Mouse (Mus musculus) heart, embryonic 11.5 days (tissue): ENCODE results near the gene Epc2. TPM values are rescaled to one million over a fixed set of nuclear protein-coding genes. Genes with fewer than 3 reads are reported as not detected.

Experiments used
- ATAC-seq: fragments of 200-750 bp; cut with Nextera tagmentation; replicated peaks from 2 replicates; pipeline ENCODE4 v1.8.0; 2017; ENCODE audit warnings: moderate library complexity; ENCODE audit not compliant: insufficient number of reproducible peaks, low FRiP score, low TSS enrichment
- H3K27ac ChIP-seq: fragments of 300-500 bp; sonication (generic); 2 replicates; pipeline ENCODE4 v1.5.1; 2014; ENCODE audit warnings: mild to moderate bottlenecking, low read depth, low read length
- H3K27me3 ChIP-seq: fragments of 300-500 bp; sonication (generic); 2 replicates; pipeline ENCODE4 v1.6.1; 2014; ENCODE audit warnings: mild to moderate bottlenecking, low read length, mixed read lengths; ENCODE audit not compliant: control insufficient read depth, insufficient read depth
- H3K36me3 ChIP-seq: fragments of 300-500 bp; sonication (generic); 2 replicates; pipeline ENCODE4 v1.6.1; 2014; ENCODE audit warnings: mild to moderate bottlenecking, low read length, moderate library complexity, mixed read lengths; ENCODE audit not compliant: control insufficient read depth, insufficient read depth
- H3K4me1 ChIP-seq: fragments of 300-500 bp; sonication (generic); 2 replicates; pipeline ENCODE4 v1.6.1; 2014; ENCODE audit warnings: low read length; ENCODE audit not compliant: control insufficient read depth, insufficient read depth
- H3K4me2 ChIP-seq: fragments of 300-500 bp; sonication (generic); 2 replicates; pipeline ENCODE4 v1.6.1; 2014; ENCODE audit warnings: mild to moderate bottlenecking, moderate library complexity
- H3K4me3 ChIP-seq: fragments of 300-500 bp; sonication (generic); 2 replicates; pipeline ENCODE4 v1.5.1; 2014; ENCODE audit warnings: low read depth, low read length
- H3K9ac ChIP-seq: fragments of 300-500 bp; sonication (generic); 2 replicates; pipeline ENCODE4 v1.6.1; 2014; ENCODE audit warnings: mild to moderate bottlenecking, low read depth, low read length, moderate library complexity
- H3K9me3 ChIP-seq: fragments of 300-500 bp; sonication (generic); replicated peaks from 2 replicates; pipeline ENCODE4 v1.6.1; 2016; ENCODE audit warnings: low read length; ENCODE audit not compliant: control insufficient read depth
- WGBS: fragments of 180-500 bp; shearing (Covaris S2); extraction: QIAGEN DNeasy Blood & Tissue Kit; methylation state at CpG from one replicate; pipeline ENCODE4 v1.1.7; 2014; ENCODE audit not compliant: insufficient replicate concordance; 5-methylcytosine and 5-hydroxymethylcytosine counted together
- polyA plus RNA-seq: library from polyadenylated mRNA; unstranded; fragments of >200 nt; fragmentation: Nextera tagmentation; extraction: Ambion mirVana; gene quantifications from 2 replicates; pipeline ENCODE4 v1.2.1, GENCODE M21; 2014

The Epc2 gene
- polyA plus RNA-seq, 1 experiment from 2014 or later: 8.2 TPM

DNA sequence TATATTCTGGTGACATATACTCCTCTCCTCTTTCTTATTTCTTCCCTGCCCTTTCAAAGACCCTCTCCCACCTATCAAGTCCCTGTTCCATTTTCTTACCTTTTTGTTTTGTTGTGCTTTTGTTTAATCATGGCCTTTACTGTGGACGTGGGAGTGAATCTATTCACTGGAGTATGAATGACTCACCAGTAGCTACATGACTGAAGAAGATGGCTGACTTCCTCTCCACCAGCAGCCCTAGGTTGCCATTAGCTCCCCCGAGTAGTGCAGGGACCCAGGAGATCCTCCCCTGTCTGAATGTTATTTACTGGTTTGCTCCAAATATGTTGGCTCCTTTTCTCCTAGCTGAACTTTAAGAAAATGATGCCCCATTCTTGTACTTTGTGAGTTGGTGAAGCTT, 86.8 kb downstream of the Epc2 start:
- H3K9me3 ChIP-seq: no peaks in the 10 kb centered on the region
- H3K4me2 ChIP-seq: no peak overlapping the region
- H3K27ac ChIP-seq: no peak overlapping the region
- WGBS: 81% methylated on average over 2 of the region's 2 CpGs
- ATAC-seq: no peak
- H3K36me3 ChIP-seq: no peaks in the 10 kb centered on the region; the same call in 1 of the 2 replicates
- H3K4me3 ChIP-seq: no peak overlapping the region
- no peaks in the 10 kb centered on the region for H3K27me3 ChIP-seq
- no peak overlapping the region for H3K9ac ChIP-seq
- H3K4me1 ChIP-seq: no peaks in the 10 kb centered on the region

DNA sequence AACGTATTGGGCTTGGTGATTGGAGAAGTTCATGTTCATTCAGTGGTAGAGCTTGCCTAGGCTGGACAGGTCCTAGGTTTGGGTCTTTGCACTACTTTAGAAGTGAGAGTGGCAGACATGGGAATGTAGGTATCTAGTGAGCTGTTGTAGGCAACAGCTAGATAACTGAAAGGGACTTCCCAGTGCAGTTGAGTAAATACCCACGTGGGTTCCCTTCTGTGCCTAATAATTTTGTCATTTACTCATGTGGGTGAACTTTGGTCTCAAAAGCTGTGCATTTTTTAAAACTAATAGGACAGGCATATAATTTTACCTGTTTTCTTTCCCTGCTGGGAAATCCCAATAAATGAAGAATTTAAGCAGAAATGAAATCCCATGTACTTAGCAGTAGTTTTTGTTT, 88.5 kb downstream of the Epc2 start:
- no peaks in the 10 kb centered on the region for H3K27me3 ChIP-seq
- H3K4me1 ChIP-seq: no peaks in the 10 kb centered on the region
- WGBS: 89% methylated on average over 2 of the region's 2 CpGs
- H3K9me3 ChIP-seq: no peaks in the 10 kb centered on the region
- H3K27ac ChIP-seq: no peak overlapping the region
- no peak for ATAC-seq
- H3K4me3 ChIP-seq: no peak overlapping the region
- H3K9ac ChIP-seq: no peak overlapping the region
- H3K4me2 ChIP-seq: no peak overlapping the region
- no peaks in the 10 kb centered on the region; the same call in 1 of the 2 replicates for H3K36me3 ChIP-seq

- no peaks in the 10 kb centered on the region for H3K4me1 ChIP-seq
- no peak for ATAC-seq
- H3K36me3 ChIP-seq: peaks cover 20% of the 10 kb centered on the region
- 80% methylated on average over 5 of the region's 5 CpGs for WGBS
- no peaks in the 10 kb centered on the region for H3K27me3 ChIP-seq
- H3K9ac ChIP-seq: no peak overlapping the region
- H3K9me3 ChIP-seq: no peaks in the 10 kb centered on the region
- H3K4me3 ChIP-seq: no peak overlapping the region
- H3K27ac ChIP-seq: no peak overlapping the region
- H3K4me2 ChIP-seq: no peak overlapping the region
These were observed 96.5 kb downstream of the Epc2 start for GRCm38 (mm10) chr2:49547813-49548212.

DNA sequence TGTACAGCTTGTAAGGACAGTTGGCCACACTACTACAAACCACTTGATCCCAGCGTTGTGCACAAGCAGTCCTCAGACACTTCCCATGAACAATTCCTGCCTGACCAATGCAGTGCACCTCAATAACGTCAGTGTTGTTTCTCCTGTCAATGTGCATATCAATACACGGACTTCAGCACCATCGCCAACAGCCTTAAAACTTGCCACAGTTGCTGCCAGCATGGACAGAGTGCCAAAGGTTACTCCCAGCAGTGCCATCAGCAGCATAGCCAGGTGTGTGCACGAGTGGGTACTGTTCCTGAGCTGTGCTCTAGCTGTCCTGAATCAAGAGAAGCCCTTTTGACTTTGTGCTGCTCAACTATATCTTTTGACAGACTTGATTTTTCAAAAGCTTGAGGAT, 97.2 kb downstream of the Epc2 start:
- no peak for ATAC-seq

GRCm38 (mm10) chr2:49553096-49553495, 101.8 kb downstream of the Epc2 start:
- Histone ChIP-seq H3K9ac (no peak overlapping the region), H3K4me2 (no peak overlapping the region), H3K4me1 (no peaks in the 10 kb centered on the region), H3K36me3 (peaks cover 13% of the 10 kb centered on the region), H3K27me3 (no peaks in the 10 kb centered on the region), H3K27ac (no peak overlapping the region), H3K4me3 (no peak overlapping the region), H3K9me3 (no peaks in the 10 kb centered on the region)
- no peak for ATAC-seq
- 63% methylated on average over 2 of the region's 2 CpGs for WGBS

More for the DNA sequence above, 97.2 kb downstream of the Epc2 start:
- H3K36me3 ChIP-seq: peaks cover 22% of the 10 kb centered on the region
- H3K4me2 ChIP-seq: no peak overlapping the region
- H3K27me3 ChIP-seq: no peaks in the 10 kb centered on the region
- no peak overlapping the region for H3K4me3 ChIP-seq
- H3K9ac ChIP-seq: no peak overlapping the region
- no peaks in the 10 kb centered on the region for H3K4me1 ChIP-seq
- no peaks in the 10 kb centered on the region for H3K9me3 ChIP-seq
- WGBS: 94% methylated on average over 5 of the region's 5 CpGs
- H3K27ac ChIP-seq: no peak overlapping the region

- H3K36me3 ChIP-seq: 0 out of 2 replicates have a peak, but pooled peaks cover 5% of the 10 kb centered on the region
- no peak overlapping the region for H3K27ac ChIP-seq
- H3K9ac ChIP-seq: no peak overlapping the region
- H3K9me3 ChIP-seq: no peaks in the 10 kb centered on the region
- no peak for ATAC-seq
- no peaks in the 10 kb centered on the region for H3K27me3 ChIP-seq
- WGBS: 82% methylated on average over 4 of the region's 4 CpGs
- no peak overlapping the region for H3K4me3 ChIP-seq
- H3K4me1 ChIP-seq: no peaks in the 10 kb centered on the region
- no peak overlapping the region for H3K4me2 ChIP-seq
These were observed 106.1 kb downstream of the Epc2 start for GRCm38 (mm10) chr2:49557339-49557738.

DNA sequence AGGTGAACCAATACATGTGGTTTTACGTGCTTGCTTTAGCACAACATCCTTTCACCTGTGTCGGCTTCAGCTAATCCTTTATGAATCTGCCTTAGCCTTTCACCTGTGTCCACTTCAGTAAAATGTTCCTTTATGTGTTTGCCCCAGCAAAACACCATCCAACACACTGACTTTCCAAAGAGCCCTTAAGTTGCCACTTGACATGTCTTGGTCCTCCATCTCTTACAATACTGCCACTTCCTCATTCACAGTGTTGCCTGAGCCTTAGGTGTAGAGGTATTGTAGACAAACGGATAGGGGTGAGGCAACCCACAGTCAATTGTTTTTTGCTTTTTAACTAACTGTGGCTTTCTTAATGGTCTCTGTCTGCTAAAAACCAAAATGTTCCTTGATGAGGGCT, 107.1 kb downstream of the Epc2 start:
- no peak for ATAC-seq
- H3K36me3 ChIP-seq: 0 out of 2 replicates have a peak, but pooled peaks cover 2% of the 10 kb centered on the region
- H3K4me3 ChIP-seq: no peak overlapping the region
- no peak overlapping the region for H3K4me2 ChIP-seq
- no peak overlapping the region for H3K9ac ChIP-seq
- H3K9me3 ChIP-seq: no peaks in the 10 kb centered on the region
- no peaks in the 10 kb centered on the region for H3K27me3 ChIP-seq
- WGBS: 84% methylated on average over 3 of the region's 3 CpGs
- H3K27ac ChIP-seq: no peak overlapping the region
- H3K4me1 ChIP-seq: no peaks in the 10 kb centered on the region

GRCm38 (mm10) chr2:49562688-49563350, 111.5 kb downstream of the Epc2 start:
- H3K9me3 ChIP-seq: no peaks in the 10 kb centered on the region
- no peaks in the 10 kb centered on the region for H3K27me3 ChIP-seq
- H3K36me3 ChIP-seq: no peaks in the 10 kb centered on the region
- ATAC-seq: no peak
- no peak overlapping the region for H3K9ac ChIP-seq
- H3K4me1 ChIP-seq: no peaks in the 10 kb centered on the region
- whole genome bisulfite sequencing: 65% methylated on average over 10 of the region's 10 CpGs
- H3K4me2 ChIP-seq: no peak overlapping the region
- H3K4me3 ChIP-seq: no peak overlapping the region
- H3K27ac ChIP-seq: no peak overlapping the region
